Mouse (Mus musculus): ENCODE measurements around the gene Olfr998. TPM values are rescaled to one million over a fixed set of nuclear protein-coding genes. Genes with fewer than 3 reads are reported as not detected.
"Not testable (repeated sequence)": the region's sequence is repeated elsewhere in the genome, so short reads cannot be mapped to it uniquely, and the experiment has no call there.

Olfr998 gene
- polyA plus RNA-seq (2015; fragmentation: Nextera tagmentation; extraction: Ambion mirVana) = not detected in 2 replicates

GRCm38 (mm10) chr2:85588648-85589047 lies at the start of gene Olfr998:
Gene Olfr998 (plus strand): TSS chr2:85588948.
- H3K9me3 ChIP-seq (replicated peaks); H3K27ac ChIP-seq (replicated peaks); ATAC-seq (ENCODE audit: insufficient read depth); H3K9ac ChIP-seq; H3K4me2 ChIP-seq; H3K27me3 ChIP-seq; H3K36me3 ChIP-seq (replicated peaks); H3K4me1 ChIP-seq (replicated peaks); H3K4me3 ChIP-seq (replicated peaks): not testable (repeated sequence)
- WGBS (ENCODE audit: insufficient replicate concordance) = 58% methylated on average over 2 of the region's 2 CpGs

- no peaks in the 10 kb centered on the region for H3K4me1 ChIP-seq (replicated peaks)
- no peaks in the 10 kb centered on the region for H3K36me3 ChIP-seq (replicated peaks)
- no peak for ATAC-seq (ENCODE audit: insufficient read depth)
- H3K4me3 ChIP-seq (replicated peaks) = no peak overlapping the region
- H3K27me3 ChIP-seq = no peaks in the 10 kb centered on the region
- 41% methylated on average over 1 of the region's 1 CpGs for WGBS (ENCODE audit: insufficient replicate concordance)
- H3K9ac ChIP-seq = no peak overlapping the region
- H3K4me2 ChIP-seq = no peak overlapping the region
- H3K9me3 ChIP-seq (replicated peaks) = no peaks in the 10 kb centered on the region
- no peak overlapping the region for H3K27ac ChIP-seq (replicated peaks)
These were observed 33.9 kb upstream of the Olfr998 start for GRCm38 (mm10) chr2:85554806-85555205.

GRCm38 (mm10) chr2:85560226-85560625 lies 28.5 kb upstream of the Olfr998 start:
- H3K9me3 ChIP-seq (replicated peaks) = no peaks in the 10 kb centered on the region
- no peaks in the 10 kb centered on the region for H3K36me3 ChIP-seq (replicated peaks)
- no peak overlapping the region for H3K9ac ChIP-seq
- H3K4me2 ChIP-seq = no peak overlapping the region
- WGBS (ENCODE audit: insufficient replicate concordance) = 25% methylated on average over 4 of the region's 4 CpGs
- no peaks in the 10 kb centered on the region for H3K27me3 ChIP-seq
- H3K4me3 ChIP-seq (replicated peaks) = no peak overlapping the region
- no peak for ATAC-seq (ENCODE audit: insufficient read depth)
- no peak overlapping the region for H3K27ac ChIP-seq (replicated peaks)
- no peaks in the 10 kb centered on the region for H3K4me1 ChIP-seq (replicated peaks)

GRCm38 (mm10) chr2:85561187-85561586 lies 27.6 kb upstream of the Olfr998 start:
- 27% methylated on average over 4 of the region's 4 CpGs for WGBS (ENCODE audit: insufficient replicate concordance)
- no peaks in the 10 kb centered on the region for H3K9me3 ChIP-seq (replicated peaks)
- no peak overlapping the region for H3K4me2 ChIP-seq
- ATAC-seq (ENCODE audit: insufficient read depth) = no peak
- H3K4me3 ChIP-seq (replicated peaks) = no peak overlapping the region
- no peaks in the 10 kb centered on the region for H3K36me3 ChIP-seq (replicated peaks)
- H3K4me1 ChIP-seq (replicated peaks) = no peaks in the 10 kb centered on the region
- no peak overlapping the region for H3K27ac ChIP-seq (replicated peaks)
- no peak overlapping the region for H3K9ac ChIP-seq
- no peaks in the 10 kb centered on the region for H3K27me3 ChIP-seq

- Histone ChIP-seq H3K27me3 (no peaks in the 10 kb centered on the region), H3K36me3 (replicated peaks) (no peaks in the 10 kb centered on the region), H3K9ac (no peak within 1 kb of the TSS), H3K4me1 (replicated peaks) (no peaks in the 10 kb centered on the region), H3K4me3 (replicated peaks) (no peak within 1 kb of the TSS), H3K4me2 (no peak within 1 kb of the TSS), H3K27ac (replicated peaks) (no peak within 1 kb of the TSS), H3K9me3 (replicated peaks) (no peaks in the 10 kb centered on the region)
- ATAC-seq (ENCODE audit: insufficient read depth) = no peak
These were observed 9.8 kb upstream of the Olfr998 start, which contains the start of gene Olfr996 for GRCm38 (mm10) chr2:85578915-85579314. Gene Olfr996 (plus strand): TSS chr2:85579215.

GRCm38 (mm10) chr2:85611803-85612202 lies 23.1 kb downstream of the Olfr998 start, which contains the start of gene Olfr1000:
Gene Olfr1000 (minus strand): TSS chr2:85611903.
- no peak within 1 kb of the TSS for H3K4me2 ChIP-seq
- ATAC-seq (ENCODE audit: insufficient read depth) = no peak
- no peaks in the 10 kb centered on the region for H3K27me3 ChIP-seq
- no peaks in the 10 kb centered on the region for H3K9me3 ChIP-seq (replicated peaks)
- H3K36me3 ChIP-seq (replicated peaks) = no peaks in the 10 kb centered on the region
- H3K9ac ChIP-seq = no peak within 1 kb of the TSS
- no peak within 1 kb of the TSS for H3K27ac ChIP-seq (replicated peaks)
- no peak within 1 kb of the TSS for H3K4me3 ChIP-seq (replicated peaks)
- no peaks in the 10 kb centered on the region for H3K4me1 ChIP-seq (replicated peaks)
- 38% methylated on average over 1 of the region's 1 CpGs for WGBS (ENCODE audit: insufficient replicate concordance)

Other genes starting within 250 kb of the Olfr998 start
- not detected in 2 replicates for gene Olfr987, start 249.6 kb upstream of the Olfr998 start, polyA plus RNA-seq (2015; fragmentation: Nextera tagmentation; extraction: Ambion mirVana)
- not detected in 2 replicates for gene Olfr988, start 225.7 kb upstream of the Olfr998 start, polyA plus RNA-seq (2015; fragmentation: Nextera tagmentation; extraction: Ambion mirVana)
- gene Olfr992, start 179.5 kb upstream of the Olfr998 start, polyA plus RNA-seq (2015; fragmentation: Nextera tagmentation; extraction: Ambion mirVana) = not detected in 2 replicates
- not detected in 2 replicates for gene Olfr993, start 174.1 kb upstream of the Olfr998 start, polyA plus RNA-seq (2015; fragmentation: Nextera tagmentation; extraction: Ambion mirVana)
- gene Olfr994, start 152.5 kb upstream of the Olfr998 start, polyA plus RNA-seq (2015; fragmentation: Nextera tagmentation; extraction: Ambion mirVana) = not detected in 2 replicates
- not detected in 2 replicates for gene Olfr995, start 145.3 kb upstream of the Olfr998 start, polyA plus RNA-seq (2015; fragmentation: Nextera tagmentation; extraction: Ambion mirVana)
- not detected in 2 replicates for gene 4833423E24Rik, start 69.9 kb upstream of the Olfr998 start, polyA plus RNA-seq (2015; fragmentation: Nextera tagmentation; extraction: Ambion mirVana)
- gene Olfr996, start 9.7 kb upstream of the Olfr998 start, polyA plus RNA-seq (2015; fragmentation: Nextera tagmentation; extraction: Ambion mirVana) = not detected in 2 replicates
- not detected in 2 replicates for gene Olfr1000, start 23.0 kb downstream of the Olfr998 start, polyA plus RNA-seq (2015; fragmentation: Nextera tagmentation; extraction: Ambion mirVana)
- not detected in 2 replicates for gene Olfr1002, start 61.8 kb downstream of the Olfr998 start, polyA plus RNA-seq (2015; fragmentation: Nextera tagmentation; extraction: Ambion mirVana)
- not detected in 2 replicates for gene Olfr154, start 75.5 kb downstream of the Olfr998 start, polyA plus RNA-seq (2015; fragmentation: Nextera tagmentation; extraction: Ambion mirVana)
- gene Olfr1006, start 89.8 kb downstream of the Olfr998 start, polyA plus RNA-seq (2015; fragmentation: Nextera tagmentation; extraction: Ambion mirVana) = not detected in 2 replicates
- gene Olfr1008, start 100.5 kb downstream of the Olfr998 start, polyA plus RNA-seq (2015; fragmentation: Nextera tagmentation; extraction: Ambion mirVana) = not detected in 2 replicates
- gene Olfr1009, start 126.5 kb downstream of the Olfr998 start, polyA plus RNA-seq (2015; fragmentation: Nextera tagmentation; extraction: Ambion mirVana) = not detected in 2 replicates
- not detected in 2 replicates for gene Olfr1012, start 173.8 kb downstream of the Olfr998 start, polyA plus RNA-seq (2015; fragmentation: Nextera tagmentation; extraction: Ambion mirVana)
- gene Olfr1013, start 178.2 kb downstream of the Olfr998 start, polyA plus RNA-seq (2015; fragmentation: Nextera tagmentation; extraction: Ambion mirVana) = not detected in 2 replicates
- not detected in 2 replicates for gene Olfr1014, start 183.8 kb downstream of the Olfr998 start, polyA plus RNA-seq (2015; fragmentation: Nextera tagmentation; extraction: Ambion mirVana)
- gene Olfr1015, start 193.1 kb downstream of the Olfr998 start, polyA plus RNA-seq (2015; fragmentation: Nextera tagmentation; extraction: Ambion mirVana) = not detected in 2 replicates
- gene Olfr1016, start 213.6 kb downstream of the Olfr998 start, polyA plus RNA-seq (2015; fragmentation: Nextera tagmentation; extraction: Ambion mirVana) = not detected in 2 replicates
- not detected in 2 replicates for gene Olfr1018, start 229.5 kb downstream of the Olfr998 start, polyA plus RNA-seq (2015; fragmentation: Nextera tagmentation; extraction: Ambion mirVana)

Measured in liver, embryonic 15.5 days (tissue).